Mouse (Mus musculus) MEL (cell line): ENCODE measurements around the gene Mrps25. TPM values are rescaled to one million over a fixed set of nuclear protein-coding genes. Genes with fewer than 3 reads are reported as not detected.

Source experiments
- DNase-seq: peaks from one replicate; pipeline ENCODE4 v3.0.0; 2011; ENCODE audit warnings: low read depth, low spot score
- H3K27ac ChIP-seq: 2 replicates; pipeline ENCODE4 v1.5.1; 2012; ENCODE audit warnings: low read depth, mild to moderate bottlenecking, control low read depth, low read length, moderate library complexity; ENCODE audit not compliant: control insufficient read depth
- H3K27me3 ChIP-seq, 2 experiments: fragments of 150-350 bp in 1 of 2; sonication (generic) in 1 of 2; 2 replicates each; pipeline ENCODE4 v1.6.1; 2012; ENCODE audit warnings: low read length in 2 of 2, mild to moderate bottlenecking in 2 of 2, improper control_type of control experiment in 1 of 2, moderate library complexity in 1 of 2; ENCODE audit not compliant: insufficient read depth in 2 of 2, control insufficient read depth in 1 of 2
- H3K36me3 ChIP-seq, 2 experiments: 2 replicates each; pipeline ENCODE4 v1.6.1; 2012 to 2014; ENCODE audit warnings: low read length in 2 of 2, improper control_type of control experiment in 1 of 2, inconsistent platforms in 1 of 2, mild to moderate bottlenecking in 1 of 2; ENCODE audit not compliant: insufficient read depth in 2 of 2, control insufficient read depth in 1 of 2
- H3K4me1 ChIP-seq, 2 experiments: fragments of 150-350 bp in 1 of 2; sonication (generic) in 1 of 2; 2 replicates each; pipeline ENCODE4 v1.6.1; 2012; ENCODE audit warnings: low read length in 2 of 2, improper control_type of control experiment in 1 of 2, mild to moderate bottlenecking in 1 of 2; ENCODE audit not compliant: insufficient read depth in 2 of 2, control insufficient read depth in 1 of 2
- H3K4me3 ChIP-seq, 2 experiments: fragments of 150-350 bp in 1 of 2; sonication (generic) in 1 of 2; 2 replicates each; pipeline ENCODE4 v1.5.1; 2012; ENCODE audit warnings: low read depth in 2 of 2, low read length in 2 of 2, mild to moderate bottlenecking in 2 of 2, moderate library complexity in 2 of 2, control low read depth in 1 of 2, improper control_type of control experiment in 1 of 2; ENCODE audit not compliant: control insufficient read depth in 1 of 2, insufficient read depth in 1 of 2
- H3K79me2 ChIP-seq: 2 replicates; pipeline ENCODE4 v1.6.1; 2012; ENCODE audit warnings: mild to moderate bottlenecking, low read length, moderate library complexity; ENCODE audit not compliant: control insufficient read depth, poor library complexity, insufficient read depth
- H3K9ac ChIP-seq: 2 replicates; pipeline ENCODE4 v1.6.1; 2012; ENCODE audit warnings: low read depth, mild to moderate bottlenecking, control low read depth, low read length, moderate library complexity; ENCODE audit not compliant: control insufficient read depth, poor library complexity, severe bottlenecking
- H3K9me3 ChIP-seq: fragments of 150-350 bp; sonication (generic); replicated peaks from 2 replicates; pipeline ENCODE4 v1.6.1; 2012; ENCODE audit warnings: mild to moderate bottlenecking, low read length, improper control_type of control experiment, moderate library complexity; ENCODE audit not compliant: insufficient read depth
- BHLHE40 ChIP-seq: IDR thresholded peaks from 2 replicates; pipeline ENCODE4 v1.6.1; 2012; ENCODE audit warnings: low read depth, mild to moderate bottlenecking, inconsistent platforms, low read length, improper control_type of control experiment, borderline replicate concordance
- CTCF ChIP-seq, 3 experiments: IDR thresholded peaks in 2 of 3; conservative IDR thresholded peaks in 1 of 3; 2 replicates each; pipeline ENCODE4 v1.5.1; 2011 to 2012; ENCODE audit warnings: low read length in 3 of 3, low read depth in 2 of 3, mild to moderate bottlenecking in 2 of 3, improper control_type of control experiment in 1 of 3, inconsistent platforms in 1 of 3, mixed read lengths in 1 of 3, moderate library complexity in 1 of 3; ENCODE audit not compliant: control insufficient read depth in 1 of 3, insufficient read depth in 1 of 3, poor library complexity in 1 of 3, severe bottlenecking in 1 of 3
- ETS1 ChIP-seq: IDR thresholded peaks from 2 replicates; pipeline ENCODE4 v1.6.1; 2012; ENCODE audit warnings: low read depth, mild to moderate bottlenecking, inconsistent platforms, low read length, improper control_type of control experiment, moderate library complexity
- GATA1 ChIP-seq: IDR thresholded peaks from 2 replicates; pipeline ENCODE4 v1.6.1; 2011; ENCODE audit warnings: low read depth, low read length, improper control_type of control experiment
- MAFK ChIP-seq: IDR thresholded peaks from 2 replicates; pipeline ENCODE4 v1.6.1; 2011; ENCODE audit warnings: low read depth, mild to moderate bottlenecking, low read length, improper control_type of control experiment, borderline replicate concordance
- MAZ ChIP-seq: IDR thresholded peaks from 2 replicates; pipeline ENCODE4 v1.6.1; 2012; ENCODE audit warnings: low read depth, mild to moderate bottlenecking, inconsistent platforms, low read length, improper control_type of control experiment
- MEF2A ChIP-seq: IDR thresholded peaks from 2 replicates; pipeline ENCODE4 v1.6.1; 2014; ENCODE audit warnings: low read depth, mild to moderate bottlenecking, inconsistent platforms, low read length, improper control_type of control experiment; ENCODE audit not compliant: poor library complexity, insufficient replicate concordance, severe bottlenecking; ENCODE audit errors: extremely low read depth
- MYB ChIP-seq: IDR thresholded peaks from 2 replicates; pipeline ENCODE4 v1.6.1; 2011; ENCODE audit warnings: mild to moderate bottlenecking, low read depth, low read length, improper control_type of control experiment
- NELFE ChIP-seq: IDR thresholded peaks from 2 replicates; pipeline ENCODE4 v1.6.1; 2011; ENCODE audit warnings: low read depth, low read length, improper control_type of control experiment
- POLR2AphosphoS2 ChIP-seq: IDR thresholded peaks from 2 replicates; pipeline ENCODE4 v1.6.1; 2011; ENCODE audit warnings: low read length, improper control_type of control experiment
- SIN3A ChIP-seq: IDR thresholded peaks from 2 replicates; pipeline ENCODE4 v1.6.1; 2012; ENCODE audit warnings: low read length, improper control_type of control experiment, inconsistent platforms
- TCF12 ChIP-seq: IDR thresholded peaks from 2 replicates; pipeline ENCODE4 v1.6.1; 2014; ENCODE audit warnings: low read depth, mild to moderate bottlenecking, inconsistent platforms, low read length, improper control_type of control experiment, moderate library complexity
- USF1 ChIP-seq: IDR thresholded peaks from 2 replicates; pipeline ENCODE4 v1.6.1; 2014; ENCODE audit warnings: low read depth, mild to moderate bottlenecking, inconsistent platforms, low read length, improper control_type of control experiment, moderate library complexity
- ZNF384 ChIP-seq: IDR thresholded peaks from 2 replicates; pipeline ENCODE4 v1.6.1; 2012; ENCODE audit warnings: low read depth, mild to moderate bottlenecking, inconsistent platforms, low read length, improper control_type of control experiment
- polyA plus RNA-seq, 2 experiments: library from polyadenylated mRNA; stranded (reverse) in 1 of 2; unstranded in 1 of 2; fragments of >175 nt in 1 of 2; fragments of >200 nt in 1 of 2; gene quantifications; 2 replicates each; pipeline versions ENCODE4 v1.2.1 to v1.2.4; 2012; ENCODE audit warnings: low replicate concordance in 2 of 2, low read depth in 1 of 2; ENCODE audit not compliant: insufficient read length in 2 of 2, insufficient read depth in 1 of 2, missing spikeins in 1 of 2
- total RNA-seq: library from RNA; depleted of rRNA; stranded (reverse); fragments of 300-350 nt; gene quantifications from 2 replicates; pipeline ENCODE4 v1.2.3, GENCODE M21; 2012; rRNA removed

The Mrps25 gene
- total and polyA plus RNA-seq, 3 experiments, result 94.7 to 261 (median 109) TPM

GRCm38 (mm10) chr6:92131456-92131855 is 52.4 kb downstream of the Mrps25 start (continued):
- TF ChIP-seq MAFK, result no peak
- no peak for TF ChIP-seq MEF2A
- TF ChIP-seq ZNF384, result no peak

- H3K4me1 ChIP-seq, result peaks cover 4 to 8% of the 10 kb centered on the region in 2 experiments
- H3K9ac ChIP-seq, result no peak overlapping the region
- peaks cover 6 to 17% of the 10 kb centered on the region in 2 experiments for H3K36me3 ChIP-seq
- peak; percentile 57 for DNase-seq
- peaks cover 5% of the 10 kb centered on the region; the same call in 1 of the 2 replicates for H3K79me2 ChIP-seq
- H3K27ac ChIP-seq, result no peak overlapping the region
- H3K9me3 ChIP-seq, result no peaks in the 10 kb centered on the region
- H3K4me3 ChIP-seq, result no peak overlapping the region
- no peak for TF ChIP-seq MYB
- no peak for TF ChIP-seq POLR2AphosphoS2
- TF ChIP-seq BHLHE40, result no peak
- no peak for TF ChIP-seq CTCF (IDR thresholded peaks at IDR 0.05 in 2 of 3, conservative IDR thresholded peaks at IDR 0.05 in 1 of 3; ENCODE audit: control insufficient read depth in 1 of 3, insufficient read depth in 1 of 3, low read depth in 2 of 3, low read length in 3 of 3, poor library complexity in 1 of 3, severe bottlenecking in 1 of 3)
- no peak for TF ChIP-seq SIN3A
- TF ChIP-seq GATA1, result no peak
- no peaks in the 10 kb centered on the region for H3K27me3 ChIP-seq
These were observed 56.9 kb downstream of the Mrps25 start for GRCm38 (mm10) chr6:92126861-92127468.

- no peak for TF ChIP-seq MAZ
- no peak for TF ChIP-seq ETS1
- TF ChIP-seq NELFE, result no peak
- TF ChIP-seq USF1, result no peak
- no peak for TF ChIP-seq TCF12
- Histone ChIP-seq H3K36me3 (peaks cover 4 to 8% of the 10 kb centered on the region in 2 experiments), H3K9ac (no peak overlapping the region), H3K27ac (no peak overlapping the region), H3K79me2 (peaks cover 1% of the 10 kb centered on the region; the same call in 1 of the 2 replicates), H3K4me1 (peaks cover 3 to 4% of the 10 kb centered on the region in 2 experiments; a peak in 3 of 4 replicates), H3K4me3 (no peak overlapping the region), H3K9me3 (no peaks in the 10 kb centered on the region), H3K27me3 (no peaks in the 10 kb centered on the region)
- no peak for DNase-seq
These were observed 59.3 kb downstream of the Mrps25 start for GRCm38 (mm10) chr6:92124547-92124946.

Other genes starting within 250 kb of the Mrps25 start
- gene Fgd5, start 205.2 kb downstream of the Mrps25 start, total RNA-seq, result not detected in 2 replicates
- under 1 TPM in 1 of 2 experiments, not detected in 1; 0.03 TPM for gene Fgd5, start 205.2 kb downstream of the Mrps25 start, polyA plus RNA-seq
- gene Nr2c2, start 92.6 kb downstream of the Mrps25 start, total RNA-seq, result 12.1 and 20.1 TPM in 2 replicates
- gene Nr2c2, start 92.6 kb downstream of the Mrps25 start, polyA plus RNA-seq, result 10 to 100 TPM in 1 of 2 experiments, not detected in 1; 17.0 TPM
- 14.3 and 16.1 TPM in 2 replicates for gene Rbsn, start 30.9 kb upstream of the Mrps25 start, total RNA-seq
- gene Rbsn, start 30.9 kb upstream of the Mrps25 start, polyA plus RNA-seq, result 10 to 100 TPM in 1 of 2 experiments, not detected in 1; 16.3 TPM
- gene Trh, start 60.6 kb upstream of the Mrps25 start, total RNA-seq, result not detected in 2 replicates
- gene Trh, start 60.6 kb upstream of the Mrps25 start, polyA plus RNA-seq, result not detected